Mouse (Mus musculus) heart, adult 2 months (tissue): Measurements from ENCODE around the gene 1700016D06Rik.

Experiments
- CTCF ChIP-seq: fragments of 200-600 bp; IDR thresholded peaks from 2 replicates; pipeline ENCODE4 v1.8.1; 2022; ENCODE audit warnings: antibody characterized with exemption, mild to moderate bottlenecking, moderate library complexity
- EP300 ChIP-seq: fragments of 200-500 bp; IDR thresholded peaks from 2 replicates; pipeline ENCODE4 v1.6.1; 2011; ENCODE audit warnings: low read depth, low read length, control low read depth; ENCODE audit not compliant: insufficient read depth

DNA sequence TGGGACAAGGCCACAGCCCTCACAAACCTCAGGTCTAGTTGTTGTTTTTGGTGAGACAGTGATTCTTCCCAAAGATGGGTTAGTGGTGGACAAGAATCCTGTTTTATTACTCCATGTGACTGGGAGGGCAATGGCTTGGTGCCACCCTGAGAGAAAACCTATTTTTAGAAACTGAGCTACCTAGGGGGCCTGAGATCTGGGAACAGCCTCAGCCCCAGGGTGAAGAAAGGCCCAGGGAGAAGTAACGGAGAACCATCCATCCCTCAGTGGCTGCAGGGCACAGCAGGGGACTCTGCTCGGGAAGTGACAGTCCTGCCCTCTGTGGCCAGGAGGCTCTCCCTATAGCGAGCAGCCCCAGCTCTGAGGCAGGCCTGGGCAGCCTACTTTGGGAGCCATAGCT, 6.8 kb upstream of the 1700016D06Rik start:
- TF ChIP-seq CTCF, result no peak
- no peak for TF ChIP-seq EP300
